Mouse (Mus musculus): ENCODE measurements around the gene Slc6a16.

The Slc6a16 gene

DNA sequence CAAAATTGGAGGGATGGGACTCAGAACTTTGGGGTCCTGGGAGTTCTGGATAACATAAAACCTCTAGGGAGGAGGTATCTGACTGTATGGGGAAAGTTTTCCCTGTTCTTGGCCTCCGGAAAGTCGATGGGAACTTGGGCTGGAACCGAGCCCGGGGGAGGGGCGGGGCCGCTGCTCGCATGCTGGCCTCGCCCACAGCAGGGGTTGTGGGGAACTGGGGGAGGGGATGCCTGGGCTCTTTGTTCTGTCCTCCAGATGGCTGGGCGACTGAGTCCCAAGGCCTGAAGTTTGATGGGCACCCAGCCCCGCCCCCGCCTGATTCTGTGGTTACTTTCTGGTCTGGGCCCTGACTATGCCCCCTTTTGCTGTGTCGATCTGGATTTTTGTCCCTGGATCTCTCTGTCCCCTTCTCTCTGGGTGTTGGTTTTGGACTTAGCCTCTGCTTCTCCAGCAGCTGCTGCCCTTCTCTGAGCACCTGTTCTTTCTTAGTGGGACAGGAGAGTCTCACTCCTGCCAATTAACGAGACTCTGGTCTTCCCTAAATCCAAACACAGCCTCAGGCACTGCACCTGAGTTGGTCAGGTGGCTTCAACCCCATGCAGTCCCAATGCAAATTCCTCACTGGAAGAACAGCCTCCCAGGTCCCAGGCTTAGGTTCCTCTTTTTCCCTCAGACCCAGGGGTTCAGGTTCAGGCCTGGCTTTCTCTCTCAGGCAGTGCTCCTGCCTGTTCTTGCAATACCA is 24.3 kb upstream of the Slc6a16 start:
- peak; percentile 46 for DNase-seq (ENCODE audit: low spot score)

DNA sequence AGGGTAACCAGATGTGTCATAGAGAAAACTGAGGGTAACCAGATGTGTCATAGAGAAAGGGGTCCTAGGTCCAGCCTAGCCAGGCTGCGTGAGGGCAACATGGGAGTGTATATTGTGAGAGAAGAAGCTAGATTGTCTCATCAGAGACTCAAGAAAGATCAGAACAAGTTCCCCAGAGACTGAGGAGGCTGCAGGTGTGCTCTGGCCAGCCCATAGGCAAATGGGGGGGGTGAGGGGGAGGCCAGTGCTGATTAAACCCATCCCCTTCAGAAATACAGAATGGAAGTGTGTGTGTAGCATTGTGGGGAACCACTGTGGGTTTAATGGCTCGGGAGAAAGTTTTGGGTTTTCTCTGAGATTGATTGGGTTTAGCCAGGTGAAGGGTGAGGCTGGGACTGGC is 19.2 kb upstream of the Slc6a16 start:
- DNase-seq (ENCODE audit: low spot score), result no peak

DNA sequence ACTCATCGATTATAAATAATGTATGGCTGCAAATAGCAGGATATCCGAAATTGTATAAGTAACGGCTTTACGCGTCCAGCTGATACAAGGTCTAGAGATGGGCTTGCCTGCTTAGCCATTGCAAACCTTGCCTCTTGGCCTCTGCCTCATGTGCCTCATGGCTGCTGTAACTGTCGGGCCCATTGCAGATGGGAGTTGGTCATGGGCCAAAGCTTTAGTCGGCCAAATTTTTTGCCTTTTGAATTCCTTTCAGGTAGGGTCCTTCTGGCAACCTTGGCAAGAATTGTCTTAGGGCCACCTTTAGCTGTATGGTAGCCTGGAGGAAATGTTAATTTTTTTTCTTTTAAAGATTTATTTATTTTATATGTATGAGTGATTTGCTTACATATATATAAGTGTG is 16.1 kb upstream of the Slc6a16 start:
- no peak for DNase-seq (ENCODE audit: low spot score)

DNA sequence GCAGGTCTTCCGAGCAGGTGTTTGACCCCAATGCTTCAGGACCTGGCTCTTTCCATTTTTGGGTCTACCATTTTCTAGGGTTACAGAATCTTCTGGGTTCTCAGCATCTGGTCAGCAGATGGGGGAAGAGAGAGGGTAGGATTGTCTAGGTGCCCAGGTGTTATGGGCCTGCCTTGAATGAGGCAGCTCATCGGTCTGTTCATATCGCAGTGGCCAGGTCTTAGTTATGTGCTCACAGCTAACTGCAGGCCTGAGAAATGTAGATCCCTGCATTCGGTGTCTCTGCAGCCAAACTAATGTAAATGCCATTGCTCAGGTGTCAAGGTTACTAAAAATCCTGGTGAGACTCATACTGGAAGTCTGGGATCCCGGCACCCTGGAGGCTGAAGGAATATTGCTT is 14.5 kb upstream of the Slc6a16 start:
- no peak for DNase-seq (ENCODE audit: low spot score)

DNA sequence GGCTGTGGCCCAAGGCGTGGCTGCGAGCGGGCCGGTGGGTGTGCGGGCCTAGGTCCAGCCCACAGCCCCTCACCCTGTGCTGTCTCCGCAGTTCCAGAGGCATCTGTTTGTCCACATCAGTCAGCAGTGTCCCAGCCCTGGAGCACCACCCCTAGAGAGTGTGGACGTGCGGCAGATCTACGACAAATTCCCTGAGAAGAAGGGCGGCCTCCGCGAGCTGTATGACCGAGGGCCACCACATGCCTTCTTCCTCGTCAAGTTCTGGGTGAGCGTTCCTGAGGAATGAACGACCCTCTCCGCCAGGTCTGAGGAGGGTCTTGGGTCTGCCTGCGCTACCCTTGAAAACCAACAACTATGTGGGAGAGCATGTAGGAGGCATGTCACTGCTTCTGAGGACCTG is 12.3 kb upstream of the Slc6a16 start:
- no peak for DNase-seq (ENCODE audit: low spot score)

DNA sequence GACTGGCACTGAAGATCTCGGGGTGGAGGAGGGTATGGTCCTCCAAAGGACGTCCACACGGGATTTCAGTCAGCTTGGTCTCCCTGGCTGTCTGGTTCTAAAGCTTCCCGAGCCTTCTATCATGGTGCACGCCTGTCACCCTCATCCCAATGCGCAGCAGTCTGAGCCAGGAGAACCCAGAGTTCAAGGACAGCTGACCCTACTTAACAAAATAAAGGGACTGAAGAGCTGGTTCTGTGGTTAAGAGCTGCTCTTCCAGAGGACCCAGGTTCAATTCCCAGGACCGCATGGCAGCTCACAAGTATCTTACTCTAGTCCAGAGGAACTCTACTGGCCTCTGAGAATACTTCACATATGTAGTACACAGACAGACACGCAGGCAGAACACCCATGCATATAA is 11.8 kb upstream of the Slc6a16 start:
- DNase-seq (ENCODE audit: low spot score), result no peak

DNA sequence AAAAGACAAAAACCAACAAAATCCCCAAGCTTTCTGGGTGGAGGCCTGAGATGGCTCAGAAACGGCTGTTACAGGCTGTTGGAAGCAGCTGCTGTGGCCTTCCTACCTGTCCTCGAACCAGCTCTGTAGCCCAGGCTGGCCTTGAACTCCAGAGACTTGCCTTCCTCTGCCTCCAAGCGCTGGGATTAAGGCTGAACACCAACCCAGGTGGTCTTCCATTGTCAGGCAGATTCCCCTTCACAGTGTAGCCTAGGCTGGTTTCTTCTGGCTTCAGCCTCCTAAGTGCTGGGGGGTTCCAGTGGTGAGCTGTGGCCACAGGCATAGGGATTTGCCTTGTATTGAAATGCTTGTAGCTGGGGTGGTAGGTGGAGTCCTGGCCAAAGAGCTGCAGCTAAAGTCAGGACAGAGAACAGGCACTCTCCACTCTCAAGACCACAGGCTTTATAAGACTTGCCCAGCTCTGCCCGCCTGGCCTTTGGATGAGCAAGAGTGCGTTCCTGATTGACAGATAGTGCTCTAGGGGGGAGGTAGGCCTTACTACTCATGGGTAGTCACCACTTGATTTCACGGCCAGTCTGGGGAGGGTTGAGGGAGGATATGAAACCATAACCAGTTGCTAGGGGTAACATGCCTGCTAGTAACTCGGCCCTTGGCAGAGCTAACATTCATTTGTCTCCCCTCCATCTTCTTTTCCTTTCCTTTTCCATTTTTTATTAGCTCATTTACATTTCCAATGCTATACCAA is 11.3 kb upstream of the Slc6a16 start:
- DNase-seq (ENCODE audit: low spot score), result no peak

DNA sequence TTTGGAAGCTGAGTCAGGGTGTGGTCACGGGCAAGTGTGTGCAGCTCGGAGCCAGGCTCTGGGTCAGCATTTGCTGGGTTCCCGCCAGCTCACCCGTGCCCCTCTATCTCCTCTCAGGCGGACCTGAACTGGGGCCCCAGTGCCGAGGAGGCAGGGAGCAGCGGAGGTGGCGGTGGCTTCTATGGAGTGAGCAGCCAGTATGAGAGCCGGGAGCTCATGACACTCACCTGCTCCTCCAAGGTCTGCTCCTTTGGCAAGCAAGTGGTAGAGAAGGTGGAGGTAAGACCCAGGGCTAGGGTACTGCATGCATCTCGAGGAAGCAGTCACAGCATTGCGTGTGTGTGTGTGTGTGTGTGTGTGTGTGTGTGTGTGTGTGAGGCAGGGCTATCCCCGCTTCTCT is 9.7 kb upstream of the Slc6a16 start:
- no peak for DNase-seq (ENCODE audit: low spot score)

DNA sequence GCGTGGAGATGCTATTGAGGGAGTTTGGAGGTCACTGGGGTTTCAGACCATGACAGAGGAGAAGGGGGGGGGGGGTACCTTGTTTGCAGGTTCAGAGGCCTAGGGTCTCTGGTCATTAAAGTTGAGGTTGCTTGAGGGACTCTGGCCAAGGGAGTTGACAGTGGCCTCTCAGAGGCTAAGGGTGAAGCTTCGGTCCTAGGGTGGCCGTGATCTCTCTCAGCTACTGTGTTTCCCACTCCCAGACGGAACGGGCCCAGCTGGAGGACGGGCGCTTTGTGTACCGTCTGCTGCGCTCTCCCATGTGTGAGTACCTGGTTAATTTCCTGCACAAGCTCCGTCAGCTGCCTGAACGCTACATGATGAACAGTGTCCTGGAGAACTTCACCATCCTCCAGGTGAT is 8.9 kb upstream of the Slc6a16 start:
- no peak for DNase-seq (ENCODE audit: low spot score)

DNA sequence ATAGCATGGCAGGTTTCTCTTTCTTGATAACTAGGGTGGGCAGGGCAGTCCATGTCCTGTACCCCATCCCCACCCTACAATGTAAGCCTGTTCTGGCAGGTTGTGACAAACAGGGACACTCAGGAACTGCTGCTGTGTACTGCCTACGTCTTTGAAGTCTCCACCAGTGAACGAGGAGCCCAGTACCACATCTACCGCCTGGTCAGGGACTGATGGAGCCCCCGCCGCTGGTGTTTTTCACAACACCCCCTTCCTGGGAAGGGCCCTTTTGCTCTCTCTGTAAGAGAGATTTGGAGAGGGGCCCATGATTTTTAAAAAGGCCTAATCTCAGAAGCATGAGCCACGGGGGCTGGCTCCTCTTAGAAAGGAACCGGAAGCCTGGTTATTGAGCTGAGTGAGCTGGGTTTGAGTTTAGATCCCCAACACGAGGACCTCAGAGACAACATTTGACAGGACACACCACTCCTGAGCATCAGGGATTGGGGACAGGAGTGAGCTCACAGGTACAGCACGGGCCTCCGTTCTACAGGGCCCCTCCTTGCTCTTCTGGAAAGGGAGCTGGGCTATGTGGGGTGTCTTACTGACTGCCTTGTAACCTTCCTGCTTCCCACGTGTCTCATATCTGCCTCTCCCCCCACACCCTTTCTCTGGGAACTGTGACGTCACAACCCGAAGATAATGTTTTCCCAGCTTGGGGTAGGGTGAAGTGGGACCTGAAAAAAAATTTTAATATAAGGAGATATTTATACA is 8.0 kb upstream of the Slc6a16 start:
- no peak for DNase-seq (ENCODE audit: low spot score)

DNA sequence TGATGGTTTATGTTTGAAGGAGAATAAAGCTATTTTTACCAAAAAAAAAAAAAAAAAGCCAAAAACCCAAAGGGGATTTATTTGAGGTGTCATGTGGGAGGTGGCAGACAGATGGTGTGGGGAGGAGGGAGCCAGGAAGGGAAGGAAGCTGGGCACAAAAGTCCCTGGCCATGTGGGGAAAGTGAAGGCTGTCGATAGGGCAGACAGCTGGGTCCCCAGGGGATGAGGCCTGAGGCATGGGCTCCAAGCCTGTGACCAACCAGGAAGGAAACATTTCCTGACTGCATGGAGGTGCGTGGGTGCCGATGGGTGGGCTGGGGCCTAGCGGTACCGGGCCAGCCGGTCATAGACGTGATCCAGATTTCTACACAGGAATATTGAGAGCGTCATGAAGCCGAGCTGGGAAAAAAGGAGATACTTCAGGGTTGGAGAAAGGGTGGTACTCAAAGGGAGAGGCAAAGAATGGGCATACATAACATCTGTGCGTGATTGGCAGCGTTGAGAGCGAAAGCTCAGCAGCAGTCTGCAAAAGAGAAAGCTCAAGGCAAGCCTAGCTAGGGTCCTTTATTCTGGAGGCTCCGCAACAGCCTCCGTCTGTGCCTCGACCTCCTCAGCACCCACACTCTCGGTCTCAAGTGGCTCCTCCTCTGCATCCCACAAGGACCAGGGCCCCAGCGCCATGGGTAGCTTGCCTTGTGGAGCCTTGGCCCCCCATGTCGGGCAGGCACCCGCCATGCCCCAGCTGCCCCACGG is 7.1 kb upstream of the Slc6a16 start:
- DNase-seq (ENCODE audit: low spot score), result no peak

DNA sequence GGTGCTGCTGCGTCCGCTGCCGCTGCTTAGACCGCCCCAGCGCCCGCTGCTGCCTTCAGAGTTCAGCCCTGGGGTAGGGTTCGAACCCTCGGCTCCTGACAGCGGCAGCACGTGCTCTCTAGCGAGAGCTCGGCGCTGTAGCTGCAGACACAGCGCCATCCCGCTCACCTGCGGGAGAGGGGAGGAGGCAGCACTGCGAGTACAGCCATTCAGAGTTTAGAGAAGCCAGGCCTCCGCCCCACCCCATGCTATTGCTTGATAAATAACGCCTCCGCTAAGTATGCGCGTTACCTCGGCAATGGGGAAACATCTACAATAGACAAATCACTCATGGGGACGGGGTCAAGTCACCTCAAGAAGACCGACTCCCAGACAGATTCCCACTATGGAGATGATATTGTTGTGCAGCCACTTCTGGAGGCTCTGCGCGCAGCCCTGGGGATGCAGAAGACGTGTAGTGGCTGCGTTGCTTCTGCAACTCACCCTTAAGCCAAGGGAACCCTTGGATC is 6.5 kb upstream of the Slc6a16 start:
- no peak for DNase-seq (ENCODE audit: low spot score)

DNA sequence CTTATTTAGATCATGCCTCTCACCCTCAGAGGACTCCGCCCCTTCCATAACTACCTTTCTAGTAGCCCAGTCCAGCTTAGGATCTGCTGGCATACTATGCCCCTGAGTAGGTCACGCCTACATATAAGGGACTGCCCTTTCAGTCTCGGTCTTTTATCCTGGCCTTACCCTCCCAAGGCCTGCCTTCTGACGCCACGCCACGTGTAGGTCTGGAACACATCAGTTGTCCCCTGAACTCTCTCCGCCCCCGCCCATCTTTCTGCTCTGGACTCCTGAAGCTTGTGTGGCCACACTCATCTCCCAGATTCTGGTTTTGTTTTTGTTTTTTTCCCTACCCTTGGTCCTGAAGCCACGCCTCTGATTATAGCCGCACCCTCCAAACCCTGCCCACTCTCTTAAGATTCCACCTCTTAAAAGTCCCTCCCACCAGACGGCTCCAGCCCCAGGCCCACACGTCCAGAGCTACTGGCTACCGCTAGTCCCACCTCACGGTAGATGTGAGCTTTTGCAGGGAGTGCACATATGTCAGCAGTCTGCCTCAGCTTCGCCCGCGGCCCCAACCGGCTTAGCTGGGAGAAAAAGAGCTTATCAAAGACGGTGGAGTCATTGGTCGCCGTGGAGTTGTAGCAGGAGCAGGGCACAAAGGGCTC is 5.8 kb upstream of the Slc6a16 start:
- DNase-seq (ENCODE audit: low spot score), result no peak

DNA sequence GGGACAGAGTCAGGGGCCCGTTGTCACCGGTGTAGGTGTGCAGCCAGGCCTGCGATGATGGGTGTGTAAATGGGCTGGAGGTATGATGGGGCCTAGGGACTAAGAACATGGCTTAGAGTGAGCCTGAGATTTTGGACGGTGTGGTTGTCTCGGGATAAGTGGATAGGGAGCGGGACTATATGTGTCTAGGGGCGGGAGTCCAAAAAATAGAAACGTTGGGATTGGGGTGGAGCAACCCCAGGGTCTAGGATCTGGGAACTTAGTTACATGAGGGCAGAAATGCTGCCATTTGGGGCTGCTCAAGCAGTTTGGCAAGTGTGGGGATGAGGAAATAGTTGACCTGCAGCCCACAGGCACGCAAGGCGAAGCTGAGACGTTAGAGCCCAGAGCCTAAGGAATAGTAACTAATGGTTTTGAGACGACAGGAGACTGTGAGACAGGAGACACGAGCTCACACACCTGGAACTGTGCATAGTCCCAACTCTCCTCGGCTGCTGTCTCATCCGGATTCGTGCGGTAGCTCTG is 5.2 kb upstream of the Slc6a16 start:
- no peak for DNase-seq (ENCODE audit: low spot score)

DNA sequence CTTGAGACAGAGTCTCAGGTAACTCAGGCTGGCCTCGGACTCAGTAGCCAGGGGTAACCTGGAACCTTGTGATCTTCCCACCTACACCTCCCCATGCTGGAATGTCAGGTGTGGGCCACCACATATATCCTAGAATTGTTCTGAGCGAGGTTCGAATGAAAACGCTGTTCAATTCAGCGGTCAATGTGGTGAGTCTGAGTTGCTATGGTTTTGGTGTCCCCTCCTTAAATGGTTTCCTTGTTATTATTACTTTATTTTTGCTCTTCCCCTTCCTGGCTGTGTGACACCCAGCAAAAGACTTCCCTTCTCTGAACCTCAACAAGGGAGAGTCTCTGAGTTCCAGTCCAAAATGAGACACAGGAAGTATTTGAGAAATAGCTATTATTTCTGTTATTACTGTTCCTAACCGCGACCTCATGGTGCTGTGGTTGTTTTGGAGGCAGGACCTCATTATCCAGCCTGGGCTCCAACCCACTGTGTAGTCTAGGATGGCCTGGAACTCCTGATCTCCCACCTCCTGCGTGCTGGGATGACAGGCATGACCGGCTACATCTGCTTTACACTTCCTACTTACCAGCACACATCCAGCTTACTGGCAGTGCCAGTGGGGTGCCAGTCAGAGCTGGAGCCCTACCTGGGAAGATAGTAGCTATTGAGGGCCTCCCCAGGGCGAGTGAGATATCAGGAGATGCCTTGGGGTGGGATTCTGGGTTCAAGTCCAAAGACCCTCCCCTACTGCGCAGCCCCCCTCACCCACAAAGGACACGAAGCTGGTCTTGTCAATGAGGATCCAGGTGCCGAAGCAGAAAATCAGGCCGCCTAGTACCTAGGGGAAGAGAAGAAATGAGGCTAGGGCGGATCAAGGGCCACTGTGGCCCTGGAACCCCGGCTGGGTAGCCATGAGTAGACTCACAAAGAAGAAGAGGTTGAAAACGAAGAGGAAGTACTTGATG is 2.9 kb upstream of the Slc6a16 start:
- DNase-seq (ENCODE audit: low spot score), result peak; percentile 4

DNA sequence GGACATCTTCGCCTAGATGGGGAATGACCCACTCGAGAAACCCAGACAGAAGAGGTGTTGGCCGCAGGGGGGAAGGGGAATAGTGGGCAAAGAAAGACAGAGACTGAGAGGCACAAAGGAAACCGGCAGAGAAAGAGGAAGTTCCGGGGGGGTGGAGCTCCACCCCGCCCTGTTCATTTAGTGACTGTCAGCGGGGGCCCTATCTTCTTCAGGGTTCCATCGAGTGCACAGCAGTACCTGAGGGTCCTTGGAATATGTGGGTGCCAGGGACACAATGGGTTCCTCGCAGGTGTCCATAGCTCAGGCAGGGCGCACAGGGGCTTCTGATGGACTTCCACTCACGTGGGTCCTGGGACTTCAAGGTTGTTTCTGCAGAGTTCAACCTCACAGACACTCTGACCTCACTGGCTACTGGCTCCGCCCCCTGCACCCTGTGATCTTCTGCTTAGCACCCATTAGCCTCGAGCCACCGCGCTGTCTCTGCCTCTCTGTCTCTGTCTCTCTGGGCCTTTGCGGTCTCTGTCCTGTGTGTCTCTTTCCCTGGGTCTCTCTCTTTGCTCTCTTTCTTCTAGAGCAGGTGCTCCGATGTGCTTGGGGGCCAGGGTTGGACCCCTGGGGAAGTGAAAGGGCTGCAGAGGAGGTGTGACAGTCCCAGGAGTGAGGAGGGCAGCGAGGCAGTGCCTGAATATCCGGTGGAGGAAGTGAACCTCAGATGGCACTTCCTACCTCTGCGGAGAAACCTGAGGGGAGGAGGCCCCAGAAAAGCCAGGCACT is 2.0 kb upstream of the Slc6a16 start, which contains the start of gene Cd37:
Gene Cd37 (minus strand): TSS at position 393 of the 774 bp plus-strand sequence.
- no peak for DNase-seq (ENCODE audit: low spot score)

DNA sequence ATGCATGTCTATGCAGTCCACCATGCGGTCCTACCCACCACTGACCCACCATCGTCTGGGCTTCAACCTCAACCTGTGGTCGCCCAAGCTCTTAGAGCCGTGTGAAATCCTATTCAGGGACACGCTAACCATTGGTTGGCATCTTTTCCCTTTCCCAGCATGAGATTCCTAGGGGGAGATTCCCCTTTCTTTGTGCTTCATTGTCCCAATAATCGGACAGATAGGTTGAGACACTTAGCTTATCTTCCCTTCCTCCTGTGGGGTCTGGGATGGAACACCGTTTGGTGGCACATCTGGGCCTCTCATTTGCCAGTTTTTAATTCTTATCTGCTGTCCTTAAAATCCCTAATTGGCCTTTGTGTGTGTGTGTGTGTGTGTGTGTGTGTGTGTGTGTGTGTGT is 776 bp upstream of the Slc6a16 start:
- no peak for DNase-seq (ENCODE audit: low spot score)

DNA sequence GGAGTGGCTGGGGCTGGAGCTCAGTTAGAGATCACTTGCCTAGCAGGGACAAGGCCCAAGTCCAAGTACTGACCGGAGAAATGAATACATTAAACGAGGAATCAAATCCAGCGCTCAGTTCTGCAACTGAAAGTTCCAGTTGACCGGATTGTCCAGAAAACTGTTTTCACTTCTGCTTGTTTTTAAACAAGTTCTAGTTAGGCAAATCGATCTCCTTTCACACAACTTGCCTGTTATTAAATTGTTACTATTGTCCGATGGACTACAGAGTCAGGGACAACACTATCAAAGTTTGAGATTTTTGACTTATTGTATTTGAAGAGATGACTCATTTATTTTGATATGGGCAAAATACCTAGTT is 484 bp downstream of the Slc6a16 start:
- DNase-seq (ENCODE audit: low spot score), result no peak

DNA sequence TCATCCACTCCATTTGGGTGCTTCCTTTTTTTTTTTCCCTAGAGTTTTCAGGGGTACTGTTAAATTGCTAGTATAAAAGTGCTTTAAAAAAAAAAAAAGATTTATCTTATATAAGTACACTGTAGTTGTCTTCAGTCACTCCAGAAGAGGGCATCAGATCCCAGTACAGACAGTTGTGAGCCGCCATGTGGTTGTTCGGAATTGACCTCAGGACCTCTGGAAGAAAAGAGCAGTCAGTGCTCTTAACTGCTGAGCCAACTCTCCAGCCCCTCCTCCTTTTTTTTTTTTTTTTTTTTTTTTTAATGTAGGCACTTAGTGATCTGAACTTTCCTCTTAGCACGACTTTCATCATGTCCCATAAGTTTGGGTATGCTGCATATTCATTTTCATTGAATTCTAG is 6.8 kb downstream of the Slc6a16 start:
- DNase-seq (ENCODE audit: low spot score), result no peak

All from testis, postnatal 14 days (tissue).